37 mouse cellular contexts compared by ENCODE assay signal in the genomic region with DNA sequence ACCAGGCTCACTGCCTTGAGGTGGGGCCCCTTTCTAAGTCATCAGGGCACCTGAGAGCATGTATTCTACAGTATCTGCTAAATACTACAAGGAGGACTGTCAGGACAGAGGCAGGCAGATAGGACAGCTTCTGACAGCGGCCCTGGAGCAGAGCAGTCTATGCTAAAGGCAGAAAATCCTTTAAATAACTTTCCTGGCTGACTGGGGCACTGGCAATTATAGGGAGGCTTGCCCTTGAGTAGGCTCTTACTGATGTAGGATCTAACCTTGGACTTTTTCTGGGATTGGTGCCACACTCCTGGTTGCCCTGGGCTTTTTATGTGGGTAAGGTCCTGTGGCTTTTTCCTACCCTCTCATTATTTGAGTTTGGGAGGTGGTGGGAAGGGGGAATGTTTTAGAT. TPM values are rescaled to one million over a fixed set of nuclear protein-coding genes. Genes with fewer than 3 reads are reported as not detected.
DNase-seq lines count a peak whose midpoint lies in the region.
"Had no signal": no experiment of that assay in that cellular context is flagged by ENCODE, and none has a peak within 500 bp of the region (broad histone marks: within the 10 kb centered on the region; RNA-seq: fewer than 3 reads in every experiment).

No protein-coding gene starts in this region.

- DNase-seq in heart, adult 11 months, result peak; percentile 76
- DNase-seq in heart, postnatal 36 days, result no peak
- peak; percentile 64 for DNase-seq in adrenal gland, adult 2 months
- peak; percentile 48 for DNase-seq in adrenal gland, adult 8-10 months
- DNase-seq in brain, adult 2 months (ENCODE audit: low read depth, low spot score), result peak; percentile 15
- no peak for DNase-seq in cerebellum, postnatal 4 days (ENCODE audit: low spot score in 2 of 2)
- DNase-seq in thymus, postnatal 4 days, result no peak
- DNase-seq: B cell, adult 2 months; cerebellum, adult 18-20 months; cerebellum, postnatal 10 days; gastrocnemius, postnatal 10 days; kidney, adult 18-20 months; kidney, postnatal 4 days; left cerebral cortex, postnatal 4 days; liver, postnatal 0 days; lung, postnatal 36 days; retina, postnatal 1 day; right cerebral cortex, postnatal 14 days; thymus, postnatal 14 days had no signal

- intact Hi-C loops in heart, postnatal 36 days (cut with DNase I), result no loop called here

RNA-seq across cellular contexts. Expression of a gene that starts 16.2 kb away (rescaled TPM):
- not detected for total RNA-seq in heart, postnatal 36 days (2021)
- total RNA-seq in adrenal gland, adult 2 months (2021), result 1 to 10 TPM in 1 of 2 experiments, not detected in 1; 1.0 TPM
- 0.27 and 0.99 TPM in 2 replicates for polyA plus RNA-seq in adrenal gland, adult 2 months (2012; rRNA removed)
- total RNA-seq in adrenal gland, adult 8-10 months (2022), result not detected
- total RNA-seq: gastrocnemius, postnatal 10 days; granulocyte monocyte progenitor cell, adult 5-6 weeks; hematopoietic stem cell, adult 5-6 weeks; layer of hippocampus, adult 8-10 months; layer of hippocampus, postnatal 25 days; left cerebral cortex, postnatal 4 days; megakaryocyte, adult 5-6 weeks had no signal
- polyA plus RNA-seq: forebrain, embryonic 15.5 days; heart, embryonic 11.5 days; heart, embryonic 16.5 days; hindbrain, embryonic 14.5 days; kidney, embryonic 16.5 days; limb, embryonic 14.5 days; liver, embryonic 12.5 days; liver, postnatal 0 days; lung, embryonic 16.5 days; midbrain, embryonic 11.5 days; neural tube, embryonic 13.5 days; stomach, embryonic 16.5 days had no signal

RNA-seq across cellular contexts. Expression of a gene that starts 26.3 kb away (rescaled TPM):
- not detected for total RNA-seq in heart, postnatal 36 days (2021)
- total RNA-seq in adrenal gland, adult 2 months (2021), result not detected
- not detected in 2 replicates for polyA plus RNA-seq in adrenal gland, adult 2 months (2012; rRNA removed)
- not detected for total RNA-seq in adrenal gland, adult 8-10 months (2022)
- total RNA-seq: gastrocnemius, postnatal 10 days; granulocyte monocyte progenitor cell, adult 5-6 weeks; hematopoietic stem cell, adult 5-6 weeks; layer of hippocampus, adult 8-10 months; layer of hippocampus, postnatal 25 days; left cerebral cortex, postnatal 4 days; megakaryocyte, adult 5-6 weeks had no signal
- polyA plus RNA-seq: cortical plate, adult 2 months; forebrain, embryonic 15.5 days; heart, embryonic 11.5 days; heart, embryonic 16.5 days; hindbrain, embryonic 14.5 days; inflammation-experienced regulatory T-cells, adult 6 months; kidney, embryonic 16.5 days; limb, embryonic 14.5 days; liver, embryonic 12.5 days; liver, postnatal 0 days; lung, embryonic 16.5 days; midbrain, embryonic 11.5 days; neural tube, embryonic 13.5 days; stomach, embryonic 16.5 days had no signal

RNA-seq across cellular contexts. Expression of a gene that starts 47.4 kb away (rescaled TPM):
- not detected for total RNA-seq in heart, postnatal 36 days (2021)
- total RNA-seq in adrenal gland, adult 2 months (2021), result not detected
- polyA plus RNA-seq in adrenal gland, adult 2 months (2012; rRNA removed), result not detected in 2 replicates
- total RNA-seq in adrenal gland, adult 8-10 months (2022), result not detected
- total RNA-seq: gastrocnemius, postnatal 10 days; granulocyte monocyte progenitor cell, adult 5-6 weeks; hematopoietic stem cell, adult 5-6 weeks; layer of hippocampus, postnatal 25 days; left cerebral cortex, postnatal 4 days; megakaryocyte, adult 5-6 weeks had no signal
- polyA plus RNA-seq: forebrain, embryonic 15.5 days; heart, embryonic 11.5 days; heart, embryonic 16.5 days; hindbrain, embryonic 14.5 days; kidney, embryonic 16.5 days; limb, embryonic 14.5 days; liver, embryonic 12.5 days; liver, postnatal 0 days; lung, embryonic 16.5 days; midbrain, embryonic 11.5 days; neural tube, embryonic 13.5 days; stomach, embryonic 16.5 days had no signal

Comparison
In these comparisons a context has a peak if more than half of its experiments do, and no peak if none do; other contexts are left out.
1. DNase-seq: peak in heart, adult 11 months (single experiment), adrenal gland, adult 2 months (single experiment), adrenal gland, adult 8-10 months (single experiment) and brain, adult 2 months (single experiment); none in heart, postnatal 36 days (0 of 2), cerebellum, postnatal 4 days (0 of 2) and thymus, postnatal 4 days (single experiment).